Mouse (Mus musculus) kidney, postnatal 0 days (tissue): Measurements from ENCODE around the gene Mov10l1. TPM values are rescaled to one million over a fixed set of nuclear protein-coding genes. Genes with fewer than 3 reads are reported as not detected.
A peak's percentile ranks its signal among the peaks of the same experiment; 100 is the strongest.

Source experiments
- ATAC-seq: fragments of 200-750 bp; cut with Nextera tagmentation; replicated peaks from 2 replicates; pipeline ENCODE4 v1.8.0; 2017; ENCODE audit warnings: low read depth, moderate number of reproducible peaks, moderate TSS enrichment, moderate library complexity; ENCODE audit not compliant: low FRiP score
- DNase-seq: peaks from one replicate; pipeline ENCODE4 v3.0.0-alpha.2; 2016; ENCODE audit warnings: low spot score
- H3K27ac ChIP-seq: fragments of 300-500 bp; sonication (generic); 2 replicates; pipeline ENCODE4 v1.5.1; 2014; ENCODE audit warnings: mild to moderate bottlenecking
- H3K27me3 ChIP-seq: fragments of 300-500 bp; sonication (generic); 2 replicates; pipeline ENCODE4 v1.6.1; 2014; ENCODE audit warnings: low read length, mixed read lengths; ENCODE audit not compliant: insufficient read depth
- H3K36me3 ChIP-seq: fragments of 300-500 bp; sonication (generic); 2 replicates; pipeline ENCODE4 v1.6.1; 2014; ENCODE audit warnings: low read length, mixed read lengths; ENCODE audit not compliant: insufficient read depth
- H3K4me1 ChIP-seq: fragments of 300-500 bp; sonication (generic); replicated peaks from 2 replicates; pipeline ENCODE4 v1.6.1; 2014; ENCODE audit warnings: antibody characterized with exemption, low read length, mixed read lengths; ENCODE audit not compliant: insufficient read depth
- H3K4me2 ChIP-seq: fragments of 300-500 bp; sonication (generic); 2 replicates; pipeline ENCODE4 v1.6.1; 2014; ENCODE audit warnings: mild to moderate bottlenecking, low read length, moderate library complexity, mixed read lengths
- H3K4me3 ChIP-seq: fragments of 300-500 bp; sonication (generic); replicated peaks from 2 replicates; pipeline ENCODE4 v1.5.1; 2014; ENCODE audit warnings: low read depth, low read length
- H3K9ac ChIP-seq: fragments of 300-500 bp; sonication (generic); 2 replicates; pipeline ENCODE4 v1.6.1; 2014; ENCODE audit warnings: low read depth, low read length
- H3K9me3 ChIP-seq: fragments of 300-500 bp; sonication (generic); replicated peaks from 2 replicates; pipeline ENCODE4 v1.6.1; 2016; ENCODE audit warnings: low read length, inconsistent platforms, mixed read lengths
- CTCF ChIP-seq: IDR thresholded peaks from 2 replicates; pipeline ENCODE4 v1.5.1; 2016; ENCODE audit warnings: antibody characterized with exemption, low read depth, mild to moderate bottlenecking, moderate library complexity
- WGBS: fragments of 180-500 bp; shearing (Covaris S2); extraction: QIAGEN DNeasy Blood & Tissue Kit; methylation state at CpG from one replicate; pipeline ENCODE4 v1.1.7; 2014; 5-methylcytosine and 5-hydroxymethylcytosine counted together
- polyA plus RNA-seq: library from polyadenylated mRNA; unstranded; fragments of >200 nt; fragmentation: Nextera tagmentation; extraction: Ambion mirVana; gene quantifications from 2 replicates; pipeline ENCODE4 v1.2.1, GENCODE M21; 2015

Gene Mov10l1
- polyA plus RNA-seq, 1 experiment from 2014 or later = not detected

DNA sequence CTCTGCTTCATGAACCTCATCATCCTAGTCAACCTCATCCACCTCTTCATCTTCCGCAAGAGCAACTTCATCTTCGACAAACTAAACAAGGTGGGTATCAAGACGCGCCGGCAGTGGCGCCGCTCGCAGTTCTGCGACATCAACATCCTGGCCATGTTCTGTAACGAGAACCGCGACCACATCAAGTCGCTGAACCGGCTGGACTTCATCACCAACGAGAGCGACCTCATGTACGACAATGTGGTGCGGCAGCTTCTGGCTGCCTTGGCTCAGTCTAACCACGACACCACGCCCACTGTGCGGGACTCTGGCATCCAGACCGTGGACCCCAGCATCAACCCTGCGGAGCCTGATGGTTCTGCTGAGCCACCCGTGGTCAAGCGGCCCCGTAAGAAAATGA is 85.5 kb downstream of the Mov10l1 start:
- 0 out of 2 replicates have a peak, but pooled peaks cover 3% of the 10 kb centered on the region for H3K27me3 ChIP-seq
- ATAC-seq (no peak), DNase-seq (no peak)
- peak overlapping the region; percentile 34 for H3K4me2 ChIP-seq
- H3K4me1 ChIP-seq = no peaks in the 10 kb centered on the region; the same call in 1 of the 2 replicates
- TF ChIP-seq CTCF = no peak
- H3K9ac ChIP-seq = no peak overlapping the region
- WGBS = 31% methylated on average over 26 of the region's 26 CpGs
- no peaks in the 10 kb centered on the region for H3K36me3 ChIP-seq
- H3K9me3 ChIP-seq = no peaks in the 10 kb centered on the region
- H3K27ac ChIP-seq = no peak overlapping the region
- peak overlapping the region; percentile 20; the same call in 1 of the 2 replicates for H3K4me3 ChIP-seq

DNA sequence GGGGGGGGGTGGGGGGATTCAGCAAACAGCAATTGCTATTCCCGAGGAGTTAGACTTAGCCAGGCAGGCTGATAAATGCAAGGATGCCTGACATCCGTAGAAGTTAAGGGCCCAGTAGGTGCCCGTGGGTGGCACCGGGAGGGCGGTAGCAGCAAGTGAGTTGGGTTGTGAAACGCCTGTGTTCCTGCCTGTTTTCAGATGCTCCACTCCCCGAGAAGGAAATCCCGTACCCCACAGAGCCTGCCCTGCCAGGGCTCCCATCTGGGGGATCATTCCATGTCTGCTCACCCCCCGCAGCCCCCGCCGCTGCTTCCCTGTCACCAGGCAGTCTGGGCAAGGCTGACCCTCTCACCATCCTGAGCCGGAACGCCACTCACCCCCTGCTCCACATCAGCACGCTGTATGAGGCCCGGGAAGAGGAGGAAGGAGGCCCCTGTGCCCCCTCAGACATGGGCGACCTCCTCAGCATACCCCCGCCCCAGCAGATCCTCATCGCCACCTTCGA is 86.7 kb downstream of the Mov10l1 start:
- no peak overlapping the region for H3K27ac ChIP-seq
- 75% methylated on average over 19 of the region's 19 CpGs for WGBS
- H3K27me3 ChIP-seq = 0 out of 2 replicates have a peak, but pooled peaks cover 3% of the 10 kb centered on the region
- DNase-seq = no peak
- H3K36me3 ChIP-seq = no peaks in the 10 kb centered on the region
- ATAC-seq = no peak
- no peak for TF ChIP-seq CTCF
- no peak overlapping the region for H3K9ac ChIP-seq
- H3K9me3 ChIP-seq = no peaks in the 10 kb centered on the region
- H3K4me1 ChIP-seq = no peaks in the 10 kb centered on the region; the same call in 1 of the 2 replicates
- H3K4me3 ChIP-seq = no peak overlapping the region
- no peak overlapping the region for H3K4me2 ChIP-seq

DNA sequence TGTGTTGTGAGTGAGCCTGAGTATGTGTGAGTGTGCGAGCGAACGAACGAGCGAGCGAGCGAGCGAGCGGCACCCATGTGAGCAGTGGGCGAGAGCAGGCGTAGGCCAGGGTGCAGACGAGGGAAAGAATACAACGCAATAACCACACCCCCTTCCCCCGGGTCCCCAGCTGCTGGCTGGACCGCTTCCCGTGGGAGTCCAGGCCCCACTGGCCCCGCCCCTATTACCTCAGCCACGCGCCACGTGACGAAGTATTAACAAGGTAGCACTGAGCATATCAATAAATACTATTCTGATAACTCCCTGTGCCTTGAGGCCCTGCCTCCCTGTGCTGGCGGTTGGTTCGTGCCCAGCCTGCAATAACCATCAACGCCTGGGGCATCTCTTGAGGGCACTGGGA is 87.9 kb downstream of the Mov10l1 start:
- H3K9me3 ChIP-seq = no peaks in the 10 kb centered on the region
- no peak overlapping the region for H3K9ac ChIP-seq
- H3K36me3 ChIP-seq = no peaks in the 10 kb centered on the region
- 69% methylated on average over 24 of the region's 24 CpGs for WGBS
- DNase-seq = no peak
- 0 out of 2 replicates have a peak, but pooled peaks cover 3% of the 10 kb centered on the region for H3K27me3 ChIP-seq
- no peaks in the 10 kb centered on the region; the same call in 1 of the 2 replicates for H3K4me1 ChIP-seq
- no peak overlapping the region for H3K27ac ChIP-seq
- ATAC-seq = no peak
- no peak overlapping the region for H3K4me3 ChIP-seq
- H3K4me2 ChIP-seq = no peak overlapping the region
- no peak for TF ChIP-seq CTCF

DNA sequence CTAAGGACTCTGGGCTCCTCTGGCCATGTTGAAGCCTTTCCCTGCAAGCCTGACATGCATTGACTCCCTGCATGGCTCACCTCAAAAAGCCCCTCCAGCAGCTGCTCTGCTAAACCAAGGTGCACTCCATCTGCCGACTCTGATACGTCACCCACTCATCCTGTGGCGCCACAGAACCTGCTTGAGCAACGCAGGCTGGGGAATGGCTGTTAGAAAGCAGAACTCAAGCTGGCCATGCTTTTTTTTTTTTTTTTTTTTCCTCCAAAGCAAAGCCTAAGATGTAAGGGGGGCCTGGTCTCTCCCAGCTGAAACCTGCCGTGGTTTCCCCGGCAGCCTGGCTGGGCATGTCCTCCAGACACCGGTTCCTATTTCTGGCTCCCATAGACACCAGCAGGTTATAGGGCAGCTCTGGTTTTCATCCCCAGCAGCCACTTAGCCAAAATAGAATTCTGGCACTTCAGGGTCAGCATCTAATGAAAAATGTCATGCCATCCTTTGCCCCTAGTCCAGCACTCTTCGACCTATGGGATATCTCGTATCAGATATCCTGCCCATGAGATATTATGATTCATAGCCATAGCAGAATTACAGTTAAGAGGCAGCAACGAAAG is 91.4 kb downstream of the Mov10l1 start:
- no peak for ATAC-seq
- Histone ChIP-seq H3K27me3 (no peaks in the 10 kb centered on the region), H3K4me2 (no peak overlapping the region), H3K27ac (no peak overlapping the region), H3K4me3 (no peak overlapping the region), H3K9ac (0 out of 2 replicates have a peak overlapping the region, but pooled peaks have one; percentile 92), H3K4me1 (peaks cover 20% of the 10 kb centered on the region), H3K36me3 (no peaks in the 10 kb centered on the region), H3K9me3 (no peaks in the 10 kb centered on the region)
- WGBS = 82% methylated on average over 10 of the region's 10 CpGs
- DNase-seq = no peak
- TF ChIP-seq CTCF = no peak

DNA sequence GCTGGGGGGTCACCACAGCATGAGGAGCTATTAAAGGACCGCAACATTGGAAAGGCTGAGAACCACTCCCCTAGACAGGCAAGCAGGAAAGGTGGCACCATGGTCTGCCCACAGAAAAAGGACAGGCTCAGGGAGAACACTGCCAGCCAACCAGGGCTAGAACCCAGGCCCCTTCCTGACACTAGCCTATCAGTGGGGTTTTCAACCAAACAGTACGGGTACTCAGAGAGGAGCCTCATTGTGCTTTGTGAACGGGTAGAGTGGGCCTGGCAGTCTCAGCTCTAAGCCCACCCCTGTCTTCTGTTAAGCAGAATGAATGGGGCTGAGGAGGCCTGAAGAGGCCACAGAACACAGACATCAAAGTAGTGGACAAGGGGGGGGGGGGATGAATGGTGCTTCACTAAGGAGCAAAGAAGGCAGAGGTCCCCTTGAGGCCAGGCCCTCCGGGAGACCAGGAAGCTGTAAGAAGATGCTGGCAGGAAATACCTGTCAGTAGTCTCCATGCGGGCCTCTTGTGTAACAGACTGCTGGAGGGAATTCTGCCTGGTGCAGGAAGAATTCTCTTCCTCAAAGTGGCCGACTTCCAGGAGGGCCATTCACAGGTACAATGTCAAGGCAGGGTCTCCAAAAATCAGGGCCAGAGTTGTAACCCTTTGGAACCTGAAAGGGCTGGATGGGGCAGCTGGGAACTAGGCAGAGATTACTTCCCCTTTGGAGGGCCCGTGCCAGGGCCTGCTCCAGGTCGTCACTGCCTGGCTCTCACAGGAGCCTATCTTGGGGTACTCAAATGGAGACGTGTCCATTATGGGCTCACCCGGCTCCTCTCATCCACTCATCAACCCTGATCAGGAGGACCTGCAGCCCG is 92.1 kb downstream of the Mov10l1 start, which contains the start of gene Trabd:
Trabd (plus strand) TSS at position 512 of the 865 bp plus-strand sequence.
- H3K27me3 ChIP-seq = no peaks in the 10 kb centered on the region
- H3K27ac ChIP-seq = peak within 1 kb of the TSS; percentile 93
- no peak for DNase-seq
- WGBS = 17% methylated on average over 11 of the region's 11 CpGs
- peak within 1 kb of the TSS; percentile 92 for H3K9ac ChIP-seq
- H3K36me3 ChIP-seq = 0 out of 2 replicates have a peak, but pooled peaks cover 1% of the 10 kb centered on the region
- no peaks in the 10 kb centered on the region for H3K9me3 ChIP-seq
- peak within 1 kb of the TSS; percentile 81 for H3K4me3 ChIP-seq
- peak within 1 kb of the TSS; percentile 67 for H3K4me2 ChIP-seq
- H3K4me1 ChIP-seq = peaks cover 20% of the 10 kb centered on the region
- ATAC-seq = 0 out of 2 replicates have a peak, but pooled peaks have one; percentile 6
- no peak for TF ChIP-seq CTCF
